Comparison of ENCODE assay signal across 28 mouse cellular contexts in genomic region chr16:20506000-20506399, GRCm38 (mm10). TPM values are rescaled to one million over a fixed set of nuclear protein-coding genes. Genes with fewer than 3 reads are reported as not detected.
DNase-seq lines count a peak whose midpoint lies in the region; ATAC-seq lines count a peak whose summit lies in the region.
"Had no signal": no experiment of that assay in that cellular context is flagged by ENCODE, and none has a peak within 500 bp of the region (broad histone marks: within the 10 kb centered on the region; RNA-seq: fewer than 3 reads in every experiment).

No protein-coding gene starts in this region.

- H3K9me3 ChIP-seq in limb, embryonic 13.5 days = no peaks in the 10 kb centered on the region
- no peaks in the 10 kb centered on the region for H3K9me3 ChIP-seq in limb, embryonic 10.5 days (replicated peaks)
- H3K9me3 ChIP-seq: embryonic facial prominence, embryonic 10.5 days; embryonic facial prominence, embryonic 13.5 days; heart, embryonic 12.5 days; heart, embryonic 15.5 days; hindbrain, embryonic 10.5 days; hindbrain, embryonic 13.5 days had no signal

- H3K36me3 ChIP-seq in limb, embryonic 13.5 days = peaks cover 100% of the 10 kb centered on the region
- peaks cover 100% of the 10 kb centered on the region for H3K36me3 ChIP-seq in limb, embryonic 10.5 days

- ATAC-seq in limb, embryonic 13.5 days (ENCODE audit: low FRiP score, low read depth) = no peak
- ATAC-seq: CD4-positive, CD25-positive, alpha-beta regulatory T cell, adult 4 months; forebrain, embryonic 14.5 days; forebrain, postnatal 0 days; hindbrain, embryonic 16.5 days had no signal

- no peak overlapping the region for H3K27ac ChIP-seq in limb, embryonic 13.5 days
- H3K27ac ChIP-seq in limb, embryonic 10.5 days = no peak overlapping the region
- H3K27ac ChIP-seq: embryonic facial prominence, embryonic 10.5 days; embryonic facial prominence, embryonic 13.5 days; heart, embryonic 15.5 days; hindbrain, embryonic 10.5 days; hindbrain, embryonic 13.5 days had no signal

- no peaks in the 10 kb centered on the region for H3K4me1 ChIP-seq in limb, embryonic 13.5 days
- no peaks in the 10 kb centered on the region for H3K4me1 ChIP-seq in limb, embryonic 10.5 days
- H3K4me1 ChIP-seq: embryonic facial prominence, embryonic 10.5 days; embryonic facial prominence, embryonic 13.5 days; heart, embryonic 12.5 days; heart, embryonic 15.5 days; hindbrain, embryonic 10.5 days; hindbrain, embryonic 13.5 days had no signal

- DNase-seq in frontal cortex, postnatal 36 days (ENCODE audit: low spot score in 2 of 2) = peak; percentile 35 to 48
- DNase-seq in frontal cortex, postnatal 10 days (ENCODE audit: low spot score in 2 of 2) = no peak
- DNase-seq in limb, embryonic 10.5 days (ENCODE audit: low spot score) = no peak
- DNase-seq in brain, adult 2 months (ENCODE audit: low read depth, low spot score) = peak; percentile 70
- DNase-seq in telencephalon, adult 2 months (ENCODE audit: low read depth, low spot score) = peak; percentile 26
- DNase-seq: adrenal gland, adult 2 months; adrenal gland, postnatal 14 days; cerebellum, adult 11-12 months; cerebellum, adult 8-10 months; cerebellum, postnatal 10 days; cerebellum, postnatal 36 days; embryo, embryonic 11 days; forebrain, postnatal 0 days; gastrocnemius, postnatal 25 days; heart, adult 18-20 months; heart, postnatal 10 days; heart, postnatal 36 days had no signal

- 86% methylated on average over 8 of the region's 8 CpGs for WGBS in limb, embryonic 13.5 days
- WGBS in limb, embryonic 10.5 days = 84% methylated on average over 8 of the region's 8 CpGs

- no peak overlapping the region for H3K4me3 ChIP-seq in limb, embryonic 13.5 days
- H3K4me3 ChIP-seq in limb, embryonic 10.5 days = no peak overlapping the region
- H3K4me3 ChIP-seq: embryonic facial prominence, embryonic 10.5 days; embryonic facial prominence, embryonic 13.5 days; erythroblast, embryonic 14.5 days; heart, embryonic 12.5 days; heart, embryonic 15.5 days; hindbrain, embryonic 10.5 days; hindbrain, embryonic 13.5 days had no signal

- no peaks in the 10 kb centered on the region for H3K27me3 ChIP-seq in limb, embryonic 13.5 days
- H3K27me3 ChIP-seq in limb, embryonic 10.5 days (ENCODE audit: low read depth, poor library complexity, severe bottlenecking) = no peaks in the 10 kb centered on the region
- H3K27me3 ChIP-seq: embryonic facial prominence, embryonic 13.5 days; heart, embryonic 12.5 days; heart, embryonic 15.5 days; hindbrain, embryonic 13.5 days had no signal

- H3K9ac ChIP-seq in limb, embryonic 13.5 days = 0 out of 2 replicates have a peak overlapping the region, but pooled peaks have one; percentile 1
- H3K9ac ChIP-seq: embryonic facial prominence, embryonic 13.5 days; forebrain, postnatal 0 days; heart, embryonic 12.5 days; heart, embryonic 15.5 days; hindbrain, embryonic 13.5 days had no signal

- no peak overlapping the region for H3K4me2 ChIP-seq in limb, embryonic 13.5 days (replicated peaks)
- H3K4me2 ChIP-seq: embryonic facial prominence, embryonic 13.5 days; heart, embryonic 12.5 days; heart, embryonic 15.5 days; hindbrain, embryonic 13.5 days had no signal

RNA-seq across cellular contexts. Expression of gene Eif2b5, which starts 7.4 kb away (rescaled TPM):
- polyA plus RNA-seq in limb, embryonic 13.5 days (2015; fragmentation: Nextera tagmentation; extraction: Ambion mirVana) = 109 and 113 TPM in 2 replicates
- 164 and 173 TPM in 2 replicates for polyA plus RNA-seq in limb, embryonic 10.5 days (2016; fragmentation: Nextera tagmentation; extraction: Ambion mirVana)

RNA-seq across cellular contexts. Expression of gene Dvl3, which starts 10.8 kb away (rescaled TPM):
- 28.0 and 28.7 TPM in 2 replicates for polyA plus RNA-seq in limb, embryonic 13.5 days (2015; fragmentation: Nextera tagmentation; extraction: Ambion mirVana)
- 28.6 and 33.5 TPM in 2 replicates for polyA plus RNA-seq in limb, embryonic 10.5 days (2016; fragmentation: Nextera tagmentation; extraction: Ambion mirVana)

RNA-seq across cellular contexts. Expression of gene Ap2m1, which starts 29.3 kb away (rescaled TPM):
- polyA plus RNA-seq in limb, embryonic 13.5 days (2015; fragmentation: Nextera tagmentation; extraction: Ambion mirVana) = 629 and 657 TPM in 2 replicates
- polyA plus RNA-seq in limb, embryonic 10.5 days (2016; fragmentation: Nextera tagmentation; extraction: Ambion mirVana) = 536 and 586 TPM in 2 replicates

RNA-seq across cellular contexts. Expression of gene Abcf3, which starts 42.4 kb away (rescaled TPM):
- 68.1 and 78.1 TPM in 2 replicates for polyA plus RNA-seq in limb, embryonic 13.5 days (2015; fragmentation: Nextera tagmentation; extraction: Ambion mirVana)
- 49.7 and 61.9 TPM in 2 replicates for polyA plus RNA-seq in limb, embryonic 10.5 days (2016; fragmentation: Nextera tagmentation; extraction: Ambion mirVana)

Comparison
In these comparisons a context has a peak if more than half of its experiments do, and no peak if none do; other contexts are left out.
1. DNase-seq: peak in frontal cortex, postnatal 36 days (2 of 2), brain, adult 2 months (single experiment) and telencephalon, adult 2 months (single experiment); none in frontal cortex, postnatal 10 days (0 of 2) and limb, embryonic 10.5 days (single experiment).